Mouse (Mus musculus) hindbrain, embryonic 16.5 days (tissue): ENCODE data around the gene Bmpr1a. TPM values are rescaled to one million over a fixed set of nuclear protein-coding genes. Genes with fewer than 3 reads are reported as not detected.

Experiments
- ATAC-seq: fragments of 200-750 bp; cut with Nextera tagmentation; 2 replicates; pipeline ENCODE4 v1.8.0; 2017; ENCODE audit warnings: moderate TSS enrichment, moderate library complexity
- H3K27ac ChIP-seq: fragments of 300-500 bp; sonication (generic); 2 replicates; pipeline ENCODE4 v1.5.1; 2014; ENCODE audit warnings: low read depth, mild to moderate bottlenecking, control low read depth, low read length, moderate library complexity
- H3K27me3 ChIP-seq: fragments of 300-500 bp; sonication (generic); replicated peaks from 2 replicates; pipeline ENCODE4 v1.6.1; 2014; ENCODE audit warnings: low read length; ENCODE audit not compliant: control insufficient read depth, insufficient read depth
- H3K36me3 ChIP-seq: fragments of 300-500 bp; sonication (generic); 2 replicates; pipeline ENCODE4 v1.6.1; 2014; ENCODE audit warnings: mild to moderate bottlenecking, low read length, moderate library complexity, mixed read lengths; ENCODE audit not compliant: control insufficient read depth, insufficient read depth
- H3K4me1 ChIP-seq: fragments of 300-500 bp; sonication (generic); 2 replicates; pipeline ENCODE4 v1.6.1; 2014; ENCODE audit warnings: low read depth, low read length; ENCODE audit not compliant: control insufficient read depth, insufficient read depth
- H3K4me2 ChIP-seq: fragments of 300-500 bp; sonication (generic); 2 replicates; pipeline ENCODE4 v1.6.1; 2014; ENCODE audit warnings: mild to moderate bottlenecking, low read length, control low read depth, moderate library complexity
- H3K4me3 ChIP-seq: fragments of 300-500 bp; sonication (generic); 2 replicates; pipeline ENCODE4 v1.5.1; 2014; ENCODE audit warnings: mild to moderate bottlenecking, low read length, control low read depth, moderate library complexity
- H3K9ac ChIP-seq: fragments of 300-500 bp; sonication (generic); 2 replicates; pipeline ENCODE4 v1.6.1; 2014; ENCODE audit warnings: low read depth, mild to moderate bottlenecking, control low read depth, low read length, moderate library complexity
- H3K9me3 ChIP-seq: fragments of 300-500 bp; sonication (generic); 2 replicates; pipeline ENCODE4 v1.6.1; 2014; ENCODE audit warnings: mild to moderate bottlenecking, low read length, moderate library complexity; ENCODE audit not compliant: control insufficient read depth
- WGBS: fragments of 180-500 bp; shearing (Covaris S2); extraction: QIAGEN DNeasy Blood & Tissue Kit; methylation state at CpG from one replicate; pipeline ENCODE4 v1.1.7; 2014; 5-methylcytosine and 5-hydroxymethylcytosine counted together
- polyA plus RNA-seq: library from polyadenylated mRNA; unstranded; fragments of >200 nt; fragmentation: Nextera tagmentation; extraction: Ambion mirVana; gene quantifications from 2 replicates; pipeline ENCODE4 v1.2.1, GENCODE M21; 2015

Bmpr1a gene
- polyA plus RNA-seq, 1 experiment from 2014 or later, result 11.1 TPM

DNA sequence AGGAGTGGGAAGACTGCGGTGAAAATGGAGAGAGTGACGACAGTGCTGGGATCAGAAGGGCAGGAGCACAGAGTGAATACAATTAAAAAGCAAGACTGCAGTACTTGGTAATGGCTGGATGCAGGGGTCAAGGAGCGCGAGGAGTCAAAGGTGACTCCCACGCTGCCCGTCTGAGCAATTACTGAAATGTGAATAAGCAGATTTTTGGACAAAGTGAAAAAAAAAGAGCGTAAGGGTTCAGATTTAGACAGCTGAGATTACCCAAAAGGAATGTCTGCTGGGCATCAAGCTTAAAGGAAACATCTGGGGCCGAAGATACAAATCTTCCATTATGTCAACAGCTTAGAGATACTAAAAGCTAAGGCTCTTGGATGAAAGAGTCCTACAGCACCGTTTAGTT, 53.3 kb downstream of the Bmpr1a start:
- Histone ChIP-seq H3K4me3 (no peak overlapping the region), H3K4me2 (no peak overlapping the region), H3K36me3 (peaks cover 5% of the 10 kb centered on the region; the same call in 1 of the 2 replicates), H3K9ac (no peak overlapping the region), H3K27me3 (no peaks in the 10 kb centered on the region), H3K4me1 (peaks cover 3% of the 10 kb centered on the region; the same call in 1 of the 2 replicates), H3K9me3 (no peaks in the 10 kb centered on the region), H3K27ac (no peak overlapping the region)
- no peak for ATAC-seq
- 51% methylated on average over 9 of the region's 9 CpGs for WGBS

DNA sequence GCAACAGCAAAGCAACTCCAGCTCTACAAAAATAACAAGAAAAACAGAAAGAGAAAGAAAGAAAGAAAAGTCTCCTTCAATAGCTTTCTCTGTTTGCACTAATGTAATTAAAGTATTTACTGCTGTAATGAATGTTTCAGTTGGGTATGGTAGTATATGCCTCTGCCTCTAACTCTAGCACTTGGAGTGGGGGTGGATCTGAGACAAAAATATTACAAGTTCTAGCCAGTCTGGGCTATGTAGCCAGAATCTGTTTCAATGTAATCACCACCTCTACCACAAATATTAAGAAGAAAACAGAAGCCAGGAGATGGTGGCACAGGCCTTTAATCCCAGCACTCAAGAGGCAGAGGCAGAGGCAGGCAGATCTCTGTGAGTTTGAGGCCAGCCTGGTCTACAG, 54.7 kb downstream of the Bmpr1a start:
- Histone ChIP-seq H3K27me3 (no peaks in the 10 kb centered on the region), H3K4me2 (no peak overlapping the region), H3K9ac (no peak overlapping the region), H3K36me3 (peaks cover 5% of the 10 kb centered on the region; the same call in 1 of the 2 replicates), H3K4me3 (no peak overlapping the region), H3K27ac (no peak overlapping the region), H3K4me1 (no peaks in the 10 kb centered on the region), H3K9me3 (no peaks in the 10 kb centered on the region)
- ATAC-seq, result no peak

DNA sequence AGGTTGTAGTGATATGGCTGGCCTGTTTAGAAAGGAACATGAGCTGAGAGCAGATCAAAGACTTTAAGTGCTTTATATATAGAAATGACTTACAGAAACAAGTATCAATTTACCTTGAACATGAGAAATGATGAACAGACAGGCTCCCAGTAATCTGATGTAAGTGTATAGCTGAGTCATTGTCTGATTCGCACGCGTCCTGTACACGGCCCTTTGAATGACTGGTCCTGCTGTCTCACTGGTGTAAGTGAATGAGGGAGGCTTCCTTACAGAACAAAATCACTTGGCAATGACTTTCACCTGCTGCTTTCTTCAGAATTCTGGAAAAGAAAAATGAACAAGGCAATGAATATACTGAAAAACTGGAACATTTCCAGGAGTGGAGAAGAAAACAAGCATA, 55.5 kb downstream of the Bmpr1a start:
- Histone ChIP-seq H3K4me1 (no peaks in the 10 kb centered on the region), H3K27me3 (no peaks in the 10 kb centered on the region), H3K9me3 (no peaks in the 10 kb centered on the region), H3K4me3 (no peak overlapping the region), H3K9ac (no peak overlapping the region), H3K27ac (no peak overlapping the region), H3K36me3 (peaks cover 5% of the 10 kb centered on the region; the same call in 1 of the 2 replicates), H3K4me2 (no peak overlapping the region)
- WGBS, result 67% methylated on average over 4 of the region's 4 CpGs
- no peak for ATAC-seq

DNA sequence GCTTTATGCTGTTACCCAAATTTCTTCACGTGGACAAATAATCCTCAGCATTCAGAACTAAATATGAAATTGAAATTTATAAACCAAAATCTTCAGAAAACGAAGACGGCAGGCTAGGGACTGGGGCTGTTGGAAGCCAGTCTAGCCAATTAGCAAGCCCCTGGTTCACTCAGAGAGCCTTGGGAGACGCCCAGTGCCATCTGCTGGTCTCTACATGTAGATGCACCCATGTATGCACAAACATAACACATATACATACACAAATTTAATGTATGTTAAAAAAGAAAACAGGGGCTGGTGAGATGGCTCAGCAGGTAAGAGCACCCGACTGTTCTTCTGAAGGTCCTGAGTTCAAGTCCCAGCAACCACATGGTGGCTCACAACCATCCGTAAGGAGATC, 56.5 kb downstream of the Bmpr1a start:
- no peak overlapping the region for H3K4me2 ChIP-seq
- no peak overlapping the region for H3K9ac ChIP-seq
- peaks cover 5% of the 10 kb centered on the region; the same call in 1 of the 2 replicates for H3K36me3 ChIP-seq
- WGBS, result 93% methylated on average over 6 of the region's 6 CpGs
- no peaks in the 10 kb centered on the region for H3K27me3 ChIP-seq
- no peak for ATAC-seq
- H3K9me3 ChIP-seq, result no peaks in the 10 kb centered on the region
- no peak overlapping the region for H3K27ac ChIP-seq
- no peaks in the 10 kb centered on the region for H3K4me1 ChIP-seq
- H3K4me3 ChIP-seq, result no peak overlapping the region

DNA sequence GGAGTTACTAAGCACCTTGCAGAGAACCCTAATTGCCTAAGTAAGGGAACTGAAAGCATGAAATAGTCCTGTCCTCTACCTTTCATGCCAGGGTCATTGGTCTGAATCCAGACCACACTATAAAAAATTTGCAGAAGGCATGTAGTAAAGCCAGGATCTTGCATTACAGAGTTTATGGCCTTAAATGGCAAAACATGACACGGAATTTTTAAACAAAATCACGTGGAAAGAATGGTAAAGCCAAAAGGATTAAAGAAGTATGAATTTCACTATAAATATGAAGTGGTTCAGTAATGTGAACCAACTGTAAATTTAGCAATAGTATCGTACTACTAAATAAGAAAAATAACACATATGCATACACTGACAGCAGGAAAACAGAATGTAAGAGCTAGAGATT, 57.8 kb downstream of the Bmpr1a start:
- no peak for ATAC-seq
- no peak overlapping the region for H3K4me2 ChIP-seq
- no peaks in the 10 kb centered on the region for H3K9me3 ChIP-seq
- H3K36me3 ChIP-seq, result peaks cover 5% of the 10 kb centered on the region; the same call in 1 of the 2 replicates
- no peaks in the 10 kb centered on the region for H3K4me1 ChIP-seq
- H3K4me3 ChIP-seq, result no peak overlapping the region
- H3K9ac ChIP-seq, result no peak overlapping the region
- WGBS, result 88% methylated on average over 3 of the region's 3 CpGs
- no peaks in the 10 kb centered on the region for H3K27me3 ChIP-seq
- no peak overlapping the region for H3K27ac ChIP-seq

DNA sequence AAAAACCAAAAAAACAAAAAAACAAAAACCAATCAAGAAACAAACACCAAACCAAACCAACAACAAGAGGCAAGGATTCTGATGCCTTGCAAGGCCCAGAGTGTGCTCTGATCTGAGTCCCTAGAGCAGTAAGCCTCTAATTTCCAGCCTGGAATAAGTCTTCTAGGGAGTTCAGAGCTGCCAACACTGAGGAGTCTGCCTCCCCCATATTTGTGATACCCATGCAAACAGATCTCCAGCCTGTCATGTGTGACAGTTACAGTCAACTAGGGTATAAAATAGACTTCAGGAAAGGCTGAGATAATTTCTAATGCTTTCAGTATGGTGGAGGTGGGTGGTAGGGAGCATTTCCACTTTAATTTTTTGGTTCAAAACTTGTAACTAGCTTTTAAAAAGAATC, 58.2 kb downstream of the Bmpr1a start:
- Histone ChIP-seq H3K4me2 (no peak overlapping the region), H3K27ac (no peak overlapping the region), H3K9me3 (no peaks in the 10 kb centered on the region), H3K4me1 (no peaks in the 10 kb centered on the region), H3K4me3 (no peak overlapping the region), H3K9ac (no peak overlapping the region), H3K36me3 (peaks cover 5% of the 10 kb centered on the region; the same call in 1 of the 2 replicates), H3K27me3 (no peaks in the 10 kb centered on the region)
- ATAC-seq, result no peak

DNA sequence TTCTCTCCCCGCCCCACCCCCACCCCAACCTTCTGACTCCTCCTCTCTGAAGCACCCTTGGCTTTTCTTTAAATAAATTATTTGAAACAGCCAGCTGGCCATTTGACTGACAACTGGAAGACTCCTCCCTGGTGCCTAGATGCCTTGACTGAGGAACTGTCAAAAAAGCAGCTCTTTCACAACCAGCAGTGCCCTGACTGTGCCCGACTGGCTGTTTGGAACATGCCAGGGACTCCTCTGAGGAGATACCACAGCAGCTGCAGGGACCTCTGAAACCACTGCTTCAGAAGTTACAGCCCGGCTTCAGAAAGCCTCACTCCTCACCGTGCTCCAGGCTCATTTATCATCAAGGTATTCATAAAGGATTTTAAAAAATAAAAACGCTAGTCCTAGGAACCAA, 58.8 kb downstream of the Bmpr1a start:
- no peak for ATAC-seq
- Histone ChIP-seq H3K27me3 (no peaks in the 10 kb centered on the region), H3K4me1 (no peaks in the 10 kb centered on the region), H3K36me3 (peaks cover 5% of the 10 kb centered on the region; the same call in 1 of the 2 replicates), H3K27ac (no peak overlapping the region), H3K4me3 (no peak overlapping the region), H3K4me2 (no peak overlapping the region), H3K9me3 (no peaks in the 10 kb centered on the region), H3K9ac (no peak overlapping the region)
- WGBS, result 75% methylated on average over 5 of the region's 5 CpGs

DNA sequence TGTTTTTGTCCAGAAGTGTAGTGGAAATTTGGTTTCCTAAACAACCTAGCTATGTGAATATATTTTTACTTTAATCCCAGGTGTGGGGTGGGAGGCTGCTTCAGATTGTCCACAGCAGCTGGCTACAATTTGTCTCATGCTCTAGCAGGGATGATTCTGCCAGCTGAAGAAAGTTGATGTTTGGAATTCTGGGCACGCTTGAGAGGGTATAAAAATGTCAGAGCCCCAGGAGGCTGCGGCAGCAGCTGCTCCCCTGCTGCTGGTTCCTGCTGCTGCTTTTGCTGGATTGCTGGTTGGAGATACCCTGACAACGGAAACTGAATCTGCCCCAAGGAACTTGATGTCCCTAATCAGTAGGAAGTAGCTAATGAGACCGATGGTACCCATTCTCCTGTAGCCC, 60.6 kb downstream of the Bmpr1a start:
- H3K4me3 ChIP-seq, result no peak overlapping the region
- no peaks in the 10 kb centered on the region for H3K4me1 ChIP-seq
- 34% methylated on average over 4 of the region's 4 CpGs for WGBS
- no peaks in the 10 kb centered on the region for H3K27me3 ChIP-seq
- no peak overlapping the region for H3K9ac ChIP-seq
- no peak overlapping the region for H3K4me2 ChIP-seq
- no peaks in the 10 kb centered on the region for H3K9me3 ChIP-seq
- H3K36me3 ChIP-seq, result peaks cover 4% of the 10 kb centered on the region; the same call in 1 of the 2 replicates
- no peak overlapping the region for H3K27ac ChIP-seq
- 0 out of 2 replicates have a peak, but pooled peaks have one; percentile 30 for ATAC-seq

DNA sequence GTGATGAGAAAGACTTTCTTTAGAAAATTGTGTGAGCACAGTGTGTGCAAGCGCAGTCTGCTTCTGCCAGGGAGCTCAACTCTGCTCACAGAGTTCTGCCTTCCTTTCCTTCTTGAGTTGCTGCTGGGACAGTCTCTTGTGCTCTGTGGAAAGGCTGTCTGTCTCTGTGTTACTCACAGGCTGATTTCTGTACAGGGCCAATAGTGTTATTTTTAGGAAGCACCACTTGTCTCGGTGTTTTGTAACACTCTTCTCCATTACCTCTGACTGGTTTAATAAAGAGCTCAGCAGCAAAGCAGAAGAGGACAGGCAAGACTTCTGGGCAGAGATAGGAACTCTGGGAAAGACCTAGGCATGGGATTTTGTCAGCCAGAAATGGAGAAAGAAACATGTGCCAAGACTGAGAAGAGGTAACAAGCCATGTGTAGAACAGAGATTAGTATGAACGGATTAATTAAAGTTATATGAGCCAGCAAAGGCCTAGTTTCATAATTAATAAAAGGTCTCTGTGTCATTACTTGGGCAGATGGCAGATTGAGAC, 62.5 kb downstream of the Bmpr1a start:
- ATAC-seq, result no peak
- Histone ChIP-seq H3K4me1 (no peaks in the 10 kb centered on the region), H3K27me3 (no peaks in the 10 kb centered on the region), H3K9me3 (no peaks in the 10 kb centered on the region), H3K4me2 (no peak overlapping the region), H3K27ac (no peak overlapping the region), H3K36me3 (no peaks in the 10 kb centered on the region), H3K9ac (no peak overlapping the region), H3K4me3 (no peak overlapping the region)
- WGBS, result 93% methylated on average over 3 of the region's 3 CpGs

DNA sequence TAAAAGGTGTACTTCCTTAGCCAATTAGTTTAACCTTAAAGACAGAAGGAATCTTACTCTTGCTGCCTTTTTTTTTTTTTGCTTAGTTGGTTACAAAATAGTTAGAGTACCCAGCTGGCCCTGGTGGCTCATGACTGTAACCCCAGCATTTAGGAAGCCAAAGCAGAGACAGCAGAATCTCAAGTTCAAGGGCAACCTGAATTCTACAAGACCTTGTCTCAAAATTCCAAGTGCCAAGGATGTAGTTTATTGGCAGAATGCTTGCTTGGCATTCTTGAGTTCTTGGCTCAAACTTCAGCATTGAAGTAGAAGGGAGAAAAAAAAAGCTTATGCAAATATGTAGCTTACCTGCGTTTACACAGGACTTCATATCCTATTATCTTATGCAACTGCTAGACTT, 74.1 kb downstream of the Bmpr1a start:
- H3K27ac ChIP-seq, result no peak overlapping the region
- H3K4me2 ChIP-seq, result no peak overlapping the region
- no peak overlapping the region for H3K4me3 ChIP-seq
- no peaks in the 10 kb centered on the region for H3K27me3 ChIP-seq
- H3K9me3 ChIP-seq, result no peaks in the 10 kb centered on the region
- peaks cover 13% of the 10 kb centered on the region for H3K36me3 ChIP-seq
- H3K4me1 ChIP-seq, result no peaks in the 10 kb centered on the region
- no peak overlapping the region for H3K9ac ChIP-seq
- no peak for ATAC-seq
- WGBS, result 89% methylated on average over 1 of the region's 1 CpGs
